In the genomic region with DNA sequence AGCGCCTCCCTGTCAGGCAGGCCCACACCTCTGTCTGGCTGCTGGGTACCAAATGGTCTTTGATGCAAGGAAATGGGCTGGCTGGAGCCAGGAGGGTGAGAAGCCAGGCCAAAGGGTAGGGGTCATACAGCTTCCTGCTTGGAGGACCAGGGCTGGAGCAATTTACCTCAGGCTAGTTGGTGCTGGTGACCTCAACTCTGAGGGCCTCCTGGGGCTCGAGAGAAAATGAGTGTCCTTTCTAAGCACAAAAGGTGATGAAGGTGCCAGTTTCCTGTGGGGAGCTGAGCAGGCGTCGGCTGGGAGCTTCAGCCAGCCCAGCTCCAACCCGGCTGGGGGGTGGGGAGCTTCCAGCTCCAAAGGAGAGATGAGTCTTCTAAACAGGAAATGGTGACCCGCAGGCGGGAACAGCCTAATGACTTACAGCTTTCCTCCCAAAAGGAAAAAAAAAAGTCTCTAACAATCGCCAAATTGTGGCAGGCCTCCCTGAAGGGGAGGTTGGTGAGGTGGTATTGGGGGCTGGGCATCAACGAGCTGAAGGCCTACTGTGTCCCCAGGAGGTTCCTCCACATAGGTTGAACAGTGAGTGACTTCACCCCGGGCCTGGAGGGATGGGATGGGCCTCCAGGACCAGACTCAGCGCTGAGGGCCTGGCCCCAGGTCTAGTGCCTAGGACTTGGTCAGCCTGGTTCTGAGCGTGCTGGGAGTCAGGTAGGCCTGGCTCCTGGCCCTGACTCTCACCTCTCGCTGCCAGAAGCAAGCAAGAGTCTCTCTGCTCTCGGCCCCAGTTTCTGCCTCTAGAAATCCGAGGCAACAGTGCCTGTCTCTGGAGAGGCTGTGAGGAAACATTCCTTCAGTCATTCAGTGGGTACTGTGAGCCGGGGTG, we compare ENCODE assay signal across 8 mouse cellular contexts. TPM values are rescaled to one million over a fixed set of nuclear protein-coding genes. Genes with fewer than 3 reads are reported as not detected.
A peak's percentile ranks its signal among the peaks of the same experiment; 100 is the strongest.
DNase-seq lines count a peak whose midpoint lies in the region; ATAC-seq lines count a peak whose summit lies in the region.

No protein-coding gene starts in this region.

- H3K4me2 ChIP-seq in intestine, embryonic 16.5 days (ENCODE audit: low read depth, low read length) = no peak overlapping the region
- H3K4me2 ChIP-seq in liver, embryonic 16.5 days (ENCODE audit: low read depth, low read length) = no peak overlapping the region
- H3K4me2 ChIP-seq in stomach, embryonic 15.5 days = peak overlapping the region; percentile 26; the same call in 1 of the 2 replicates

- 28% methylated on average over 16 of the region's 16 CpGs for WGBS in intestine, embryonic 16.5 days
- 41% methylated on average over 16 of the region's 16 CpGs for WGBS in liver, embryonic 16.5 days (ENCODE audit: insufficient replicate concordance)
- WGBS in stomach, embryonic 15.5 days = 19% methylated on average over 16 of the region's 16 CpGs

- ATAC-seq in intestine, embryonic 16.5 days = peak; percentile 33; the same call in 1 of the 2 replicates
- ATAC-seq in liver, embryonic 16.5 days (ENCODE audit: low read depth) = peak; percentile 7; the same call in 1 of the 2 replicates
- ATAC-seq in stomach, embryonic 15.5 days (ENCODE audit: insufficient read depth, low FRiP score, low read depth) = no peak; the same call in 1 of the 2 replicates
- no peak for ATAC-seq in activated CD4-positive, CD25-positive, alpha-beta regulatory T cell, adult 4 months

- no peaks in the 10 kb centered on the region for H3K9me3 ChIP-seq in intestine, embryonic 16.5 days (ENCODE audit: control insufficient read depth, low read length)
- no peaks in the 10 kb centered on the region for H3K9me3 ChIP-seq in liver, embryonic 16.5 days (replicated peaks; ENCODE audit: control insufficient read depth, low read length)
- no peaks in the 10 kb centered on the region for H3K9me3 ChIP-seq in stomach, embryonic 15.5 days

- peaks cover 38% of the 10 kb centered on the region for H3K4me1 ChIP-seq in intestine, embryonic 16.5 days (ENCODE audit: control insufficient read depth, insufficient read depth, low read length)
- H3K4me1 ChIP-seq in liver, embryonic 16.5 days (ENCODE audit: control insufficient read depth, low read depth, low read length) = no peaks in the 10 kb centered on the region; the same call in none of the 2 replicates
- H3K4me1 ChIP-seq in stomach, embryonic 15.5 days = peaks cover 49% of the 10 kb centered on the region

- no peak overlapping the region for H3K4me3 ChIP-seq in intestine, embryonic 16.5 days (ENCODE audit: low read length)
- no peak overlapping the region for H3K4me3 ChIP-seq in liver, embryonic 16.5 days (ENCODE audit: low read depth, low read length)
- H3K4me3 ChIP-seq in stomach, embryonic 15.5 days (replicated peaks) = no peak overlapping the region

- peak overlapping the region; percentile 97 for H3K27ac ChIP-seq in intestine, embryonic 16.5 days (ENCODE audit: low read length)
- H3K27ac ChIP-seq in liver, embryonic 16.5 days (ENCODE audit: low read length) = peak overlapping the region; percentile 66
- H3K27ac ChIP-seq in stomach, embryonic 15.5 days = peak overlapping the region; percentile 97

- H3K9ac ChIP-seq in intestine, embryonic 16.5 days (ENCODE audit: low read depth, low read length) = peak overlapping the region; percentile 57
- no peak overlapping the region for H3K9ac ChIP-seq in liver, embryonic 16.5 days (ENCODE audit: low read depth, low read length)
- H3K9ac ChIP-seq in stomach, embryonic 15.5 days = no peak overlapping the region

- peak; percentile 62 for DNase-seq in urinary bladder, postnatal 14 days (ENCODE audit: low spot score)
- no peak for DNase-seq in urinary bladder, adult 2 months (ENCODE audit: low spot score)
- DNase-seq in gastrocnemius, postnatal 25 days = peak; percentile 65
- no peak for DNase-seq in spleen, adult 18-20 months

- no peaks in the 10 kb centered on the region for H3K27me3 ChIP-seq in intestine, embryonic 16.5 days (replicated peaks; ENCODE audit: control insufficient read depth, insufficient read depth, low read length)
- peaks cover 22% of the 10 kb centered on the region for H3K27me3 ChIP-seq in liver, embryonic 16.5 days (ENCODE audit: control insufficient read depth, insufficient read depth, low read depth, low read length)
- 0 out of 2 replicates have a peak, but pooled peaks cover 5% of the 10 kb centered on the region for H3K27me3 ChIP-seq in stomach, embryonic 15.5 days (replicated peaks)

- no peaks in the 10 kb centered on the region for H3K36me3 ChIP-seq in intestine, embryonic 16.5 days (ENCODE audit: control insufficient read depth, insufficient read depth, low read length)
- H3K36me3 ChIP-seq in liver, embryonic 16.5 days (ENCODE audit: control insufficient read depth, insufficient read depth) = no peaks in the 10 kb centered on the region
- 0 out of 2 replicates have a peak, but pooled peaks cover 3% of the 10 kb centered on the region for H3K36me3 ChIP-seq in stomach, embryonic 15.5 days

RNA-seq across cellular contexts. Expression of a gene that starts 5.4 kb away (rescaled TPM):
- polyA plus RNA-seq in urinary bladder, adult 2 months (2012; rRNA removed) = 21.3 and 31.0 TPM in 2 replicates
- total RNA-seq in gastrocnemius, postnatal 25 days (2021) = 1 to 10 TPM; 1.3 TPM
- 15.6 TPM in 2 replicates for polyA plus RNA-seq in intestine, embryonic 16.5 days (2015; fragmentation: Nextera tagmentation; extraction: Ambion mirVana)
- polyA plus RNA-seq in liver, embryonic 16.5 days (2015; fragmentation: Nextera tagmentation; extraction: Ambion mirVana) = 1.5 TPM in 2 replicates
- polyA plus RNA-seq in stomach, embryonic 15.5 days (2015; fragmentation: Nextera tagmentation; extraction: Ambion mirVana) = 13.6 and 16.0 TPM in 2 replicates
- polyA plus RNA-seq in activated CD4-positive, CD25-positive, alpha-beta regulatory T cell, adult 4 months (2017; shearing (Covaris generic)) = not detected

RNA-seq across cellular contexts. Expression of a gene that starts 50.7 kb away (rescaled TPM):
- polyA plus RNA-seq in urinary bladder, adult 2 months (2012; rRNA removed) = 15.1 and 15.2 TPM in 2 replicates
- total RNA-seq in gastrocnemius, postnatal 25 days (2021) = 10 to 100 TPM; 15.1 to 15.7 TPM
- polyA plus RNA-seq in intestine, embryonic 16.5 days (2015; fragmentation: Nextera tagmentation; extraction: Ambion mirVana) = 14.2 and 15.4 TPM in 2 replicates
- 6.7 and 8.3 TPM in 2 replicates for polyA plus RNA-seq in liver, embryonic 16.5 days (2015; fragmentation: Nextera tagmentation; extraction: Ambion mirVana)
- polyA plus RNA-seq in stomach, embryonic 15.5 days (2015; fragmentation: Nextera tagmentation; extraction: Ambion mirVana) = 11.2 and 13.2 TPM in 2 replicates
- 10 to 100 TPM in 1 of 2 experiments, 1 to 10 TPM in 1; 7.4 to 11.7 TPM for polyA plus RNA-seq in activated CD4-positive, CD25-positive, alpha-beta regulatory T cell, adult 4 months (2017; shearing (Covaris generic))

RNA-seq across cellular contexts. Expression of a gene that starts 50.9 kb away (rescaled TPM):
- 78.6 and 81.3 TPM in 2 replicates for polyA plus RNA-seq in urinary bladder, adult 2 months (2012; rRNA removed)
- total RNA-seq in gastrocnemius, postnatal 25 days (2021) = 10 to 100 TPM; 23.0 to 28.4 TPM
- polyA plus RNA-seq in intestine, embryonic 16.5 days (2015; fragmentation: Nextera tagmentation; extraction: Ambion mirVana) = 75.7 and 76.5 TPM in 2 replicates
- polyA plus RNA-seq in liver, embryonic 16.5 days (2015; fragmentation: Nextera tagmentation; extraction: Ambion mirVana) = 35.6 and 36.7 TPM in 2 replicates
- polyA plus RNA-seq in stomach, embryonic 15.5 days (2015; fragmentation: Nextera tagmentation; extraction: Ambion mirVana) = 66.5 and 71.9 TPM in 2 replicates
- polyA plus RNA-seq in activated CD4-positive, CD25-positive, alpha-beta regulatory T cell, adult 4 months (2017; shearing (Covaris generic)) = 100 to 1,000 TPM; 168 to 181 TPM

Comparison
In these comparisons a context has a peak if more than half of its experiments do, and no peak if none do; other contexts are left out.
1. DNase-seq: peak in urinary bladder, postnatal 14 days (single experiment) and gastrocnemius, postnatal 25 days (single experiment); none in urinary bladder, adult 2 months (single experiment) and spleen, adult 18-20 months (0 of 2).
2. ATAC-seq: peak in intestine, embryonic 16.5 days (single experiment) and liver, embryonic 16.5 days (single experiment); none in stomach, embryonic 15.5 days (single experiment) and activated CD4-positive, CD25-positive, alpha-beta regulatory T cell, adult 4 months (single experiment).
3. Peak in every context shown above with its lines, with median percentiles within 50 percentile points of each other: H3K27ac ChIP-seq.